Mouse (Mus musculus) cortical plate, adult 2 months (tissue): ENCODE measurements around the gene Cd300ld3.

ENCODE experiments used
- CTCF ChIP-seq: fragments of 200-500 bp; IDR thresholded peaks from 2 replicates; pipeline ENCODE4 v1.5.1; 2011; ENCODE audit warnings: mild to moderate bottlenecking, control low read depth, low read length; ENCODE audit not compliant: insufficient read depth; ENCODE audit errors: extremely low read depth
- POLR2A ChIP-seq: fragments of 200-500 bp; IDR thresholded peaks from 2 replicates; pipeline ENCODE4 v1.6.1; 2011; ENCODE audit warnings: mild to moderate bottlenecking, low read length, control low read depth; ENCODE audit not compliant: insufficient read depth; ENCODE audit errors: extremely low read depth

GRCm38 (mm10) chr11:115062077-115062476, 13.9 kb upstream of the Cd300ld3 start, which contains the start of gene Cd300e:
- TF ChIP-seq POLR2A: no peak
- no peak for TF ChIP-seq CTCF
